Comparison of ENCODE assay signal across 9 mouse cellular contexts in genomic region chr5:33218081-33218480, GRCm38 (mm10). TPM values are rescaled to one million over a fixed set of nuclear protein-coding genes. Genes with fewer than 3 reads are reported as not detected.
DNase-seq lines count a peak whose midpoint lies in the region; ATAC-seq and TF ChIP-seq lines count a peak whose summit lies in the region.
"Had no signal": no experiment of that assay in that cellular context is flagged by ENCODE, and none has a peak within 500 bp of the region (broad histone marks: within the 10 kb centered on the region; RNA-seq: fewer than 3 reads in every experiment).

Gene Spon2 (minus strand): TSS chr5:33218455.

- no peaks in the 10 kb centered on the region for H3K36me3 ChIP-seq in midbrain, embryonic 10.5 days
- no peaks in the 10 kb centered on the region for H3K36me3 ChIP-seq in midbrain, embryonic 11.5 days (ENCODE audit: control insufficient read depth, insufficient read depth, low read length)
- H3K36me3 ChIP-seq in embryonic facial prominence, embryonic 10.5 days (replicated peaks) = no peaks in the 10 kb centered on the region
- no peaks in the 10 kb centered on the region for H3K36me3 ChIP-seq in limb, embryonic 13.5 days
- H3K36me3 ChIP-seq in small intestine, adult 2 months (ENCODE audit: control insufficient read depth, insufficient read depth, low read length) = no peaks in the 10 kb centered on the region
- H3K36me3 ChIP-seq in kidney, adult 2 months (ENCODE audit: control insufficient read depth, insufficient read depth, low read length) = no peaks in the 10 kb centered on the region

- no peaks in the 10 kb centered on the region for H3K9me3 ChIP-seq in midbrain, embryonic 10.5 days (replicated peaks)
- H3K9me3 ChIP-seq in midbrain, embryonic 11.5 days (ENCODE audit: control insufficient read depth, low read length) = no peaks in the 10 kb centered on the region
- no peaks in the 10 kb centered on the region for H3K9me3 ChIP-seq in embryonic facial prominence, embryonic 10.5 days
- H3K9me3 ChIP-seq in limb, embryonic 13.5 days = no peaks in the 10 kb centered on the region

- H3K4me1 ChIP-seq in midbrain, embryonic 10.5 days = peaks cover 36% of the 10 kb centered on the region
- peaks cover 11% of the 10 kb centered on the region for H3K4me1 ChIP-seq in midbrain, embryonic 11.5 days (ENCODE audit: control insufficient read depth, insufficient read depth, low read length)
- peaks cover 67% of the 10 kb centered on the region for H3K4me1 ChIP-seq in embryonic facial prominence, embryonic 10.5 days
- H3K4me1 ChIP-seq in limb, embryonic 13.5 days = peaks cover 44% of the 10 kb centered on the region
- no peaks in the 10 kb centered on the region; the same call in 1 of the 2 replicates for H3K4me1 ChIP-seq in small intestine, adult 2 months (ENCODE audit: control insufficient read depth, insufficient read depth, insufficient read length, low read length)
- H3K4me1 ChIP-seq in cerebellum, adult 2 months (ENCODE audit: control insufficient read depth, insufficient read depth, low read length) = peaks cover 19% of the 10 kb centered on the region
- H3K4me1 ChIP-seq in kidney, adult 2 months (ENCODE audit: control insufficient read depth, insufficient read depth, low read length) = no peaks in the 10 kb centered on the region

- TF ChIP-seq POLR2A in small intestine, adult 2 months (IDR thresholded peaks at IDR 0.05; ENCODE audit: low read depth, low read length) = no peak
- no peak for TF ChIP-seq POLR2A in cerebellum, adult 2 months (IDR thresholded peaks at IDR 0.05; ENCODE audit: borderline replicate concordance, insufficient read depth, low read length)
- no peak for TF ChIP-seq POLR2A in kidney, adult 2 months (IDR thresholded peaks at IDR 0.05; ENCODE audit: low read depth, low read length)

- H3K4me2 ChIP-seq in midbrain, embryonic 11.5 days = no peak within 1 kb of the TSS
- peak within 1 kb of the TSS; percentile 21; the same call in 1 of the 2 replicates for H3K4me2 ChIP-seq in limb, embryonic 13.5 days (replicated peaks)

- ATAC-seq in midbrain, embryonic 11.5 days (ENCODE audit: low FRiP score) = no peak
- ATAC-seq in limb, embryonic 13.5 days (ENCODE audit: low FRiP score, low read depth) = no peak

- 19% methylated on average over 5 of the region's 5 CpGs for WGBS in midbrain, embryonic 10.5 days
- WGBS in midbrain, embryonic 11.5 days = 24% methylated on average over 5 of the region's 5 CpGs
- 15% methylated on average over 5 of the region's 5 CpGs for WGBS in embryonic facial prominence, embryonic 10.5 days
- WGBS in limb, embryonic 13.5 days = 38% methylated on average over 5 of the region's 5 CpGs
- WGBS in small intestine, adult 2 months = 8% methylated on average over 5 of the region's 5 CpGs
- WGBS in cerebellum, adult 2 months = 72% methylated on average over 5 of the region's 5 CpGs
- WGBS in kidney, adult 2 months = 50% methylated on average over 5 of the region's 5 CpGs

- H3K9ac ChIP-seq in midbrain, embryonic 11.5 days (ENCODE audit: low read length) = no peak within 1 kb of the TSS
- peak within 1 kb of the TSS; percentile 43 for H3K9ac ChIP-seq in limb, embryonic 13.5 days

- no peak for TF ChIP-seq CTCF in small intestine, adult 2 months (IDR thresholded peaks at IDR 0.05; ENCODE audit: extremely low read depth, insufficient read length, insufficient replicate concordance, low read depth, low read length)
- TF ChIP-seq CTCF in cerebellum, adult 2 months (IDR thresholded peaks at IDR 0.05; ENCODE audit: borderline replicate concordance, insufficient read depth, low read depth, low read length) = no peak
- no peak for TF ChIP-seq CTCF in kidney, adult 2 months (conservative IDR thresholded peaks at IDR 0.05; ENCODE audit: insufficient read depth, insufficient read length, low read depth, low read length)

- H3K27me3 ChIP-seq in midbrain, embryonic 10.5 days (ENCODE audit: low read depth, poor library complexity, severe bottlenecking) = no peaks in the 10 kb centered on the region; the same call in 1 of the 2 replicates
- no peaks in the 10 kb centered on the region for H3K27me3 ChIP-seq in midbrain, embryonic 11.5 days (ENCODE audit: control insufficient read depth, insufficient read depth, low read length)
- H3K27me3 ChIP-seq in embryonic facial prominence, embryonic 10.5 days (replicated peaks; ENCODE audit: low read depth, poor library complexity, severe bottlenecking) = no peaks in the 10 kb centered on the region
- no peaks in the 10 kb centered on the region for H3K27me3 ChIP-seq in limb, embryonic 13.5 days
- H3K27me3 ChIP-seq in small intestine, adult 2 months (ENCODE audit: control insufficient read depth, insufficient read depth, low read length) = no peaks in the 10 kb centered on the region
- no peaks in the 10 kb centered on the region for H3K27me3 ChIP-seq in cerebellum, adult 2 months (ENCODE audit: control insufficient read depth, insufficient read depth, low read length)
- H3K27me3 ChIP-seq in kidney, adult 2 months (replicated peaks; ENCODE audit: control insufficient read depth, insufficient read depth, low read length) = no peaks in the 10 kb centered on the region

- DNase-seq in midbrain, embryonic 10.5 days (ENCODE audit: low spot score) = peak; percentile 27
- DNase-seq in midbrain, embryonic 11.5 days (ENCODE audit: low spot score, missing footprints) = no peak
- DNase-seq in embryonic facial prominence, embryonic 10.5 days (ENCODE audit: low spot score) = peak; percentile 55
- no peak for DNase-seq in cerebellum, adult 2 months
- no peak for DNase-seq in layer of hippocampus, postnatal 14 days (ENCODE audit: low spot score in 2 of 2)
- no peak for DNase-seq in kidney, adult 2 months

- H3K27ac ChIP-seq in midbrain, embryonic 10.5 days (replicated peaks) = peak within 1 kb of the TSS; percentile 68
- no peak within 1 kb of the TSS for H3K27ac ChIP-seq in midbrain, embryonic 11.5 days (ENCODE audit: low read depth, low read length)
- peak within 1 kb of the TSS; percentile 72 for H3K27ac ChIP-seq in embryonic facial prominence, embryonic 10.5 days (replicated peaks)
- no peak within 1 kb of the TSS; the same call in 1 of the 2 replicates for H3K27ac ChIP-seq in limb, embryonic 13.5 days
- peak within 1 kb of the TSS; percentile 51 for H3K27ac ChIP-seq in small intestine, adult 2 months (ENCODE audit: insufficient read depth, low read depth, low read length)
- no peak within 1 kb of the TSS for H3K27ac ChIP-seq in cerebellum, adult 2 months (ENCODE audit: insufficient read depth, low read length)
- no peak within 1 kb of the TSS for H3K27ac ChIP-seq in kidney, adult 2 months (ENCODE audit: insufficient read depth, low read depth, low read length)
- H3K27ac ChIP-seq: macrophage had no signal

- no peak within 1 kb of the TSS for H3K4me3 ChIP-seq in midbrain, embryonic 10.5 days
- no peak within 1 kb of the TSS for H3K4me3 ChIP-seq in midbrain, embryonic 11.5 days (ENCODE audit: low read depth, low read length)
- H3K4me3 ChIP-seq in embryonic facial prominence, embryonic 10.5 days = peak within 1 kb of the TSS; percentile 25; the same call in 1 of the 2 replicates
- H3K4me3 ChIP-seq in limb, embryonic 13.5 days = no peak within 1 kb of the TSS
- peak within 1 kb of the TSS; percentile 42 for H3K4me3 ChIP-seq in small intestine, adult 2 months (ENCODE audit: low read depth, low read length)
- no peak within 1 kb of the TSS for H3K4me3 ChIP-seq in cerebellum, adult 2 months (replicated peaks; ENCODE audit: insufficient read depth, low read depth, low read length)
- no peak within 1 kb of the TSS for H3K4me3 ChIP-seq in kidney, adult 2 months (ENCODE audit: insufficient read depth, low read depth, low read length)

RNA-seq across cellular contexts. Expression of gene Spon2, which starts in this region (rescaled TPM):
- polyA plus RNA-seq in midbrain, embryonic 10.5 days (2016; fragmentation: Nextera tagmentation; extraction: Ambion mirVana) = 3.4 and 3.5 TPM in 2 replicates
- 2.0 and 3.5 TPM in 2 replicates for polyA plus RNA-seq in midbrain, embryonic 11.5 days (2014; fragmentation: Nextera tagmentation; extraction: Ambion mirVana)
- polyA plus RNA-seq in embryonic facial prominence, embryonic 10.5 days (2016; fragmentation: Nextera tagmentation; extraction: Ambion mirVana) = 3.5 and 3.6 TPM in 2 replicates
- 6.8 and 7.4 TPM in 2 replicates for polyA plus RNA-seq in limb, embryonic 13.5 days (2015; fragmentation: Nextera tagmentation; extraction: Ambion mirVana)
- 26.6 and 36.3 TPM in 2 replicates for polyA plus RNA-seq in small intestine, adult 2 months (2012; rRNA removed)
- polyA plus RNA-seq in cerebellum, adult 2 months (2012; rRNA removed) = 0.21 and 0.33 TPM in 2 replicates
- under 1 TPM; 0.21 to 0.30 TPM for total RNA-seq in layer of hippocampus, postnatal 14 days (2021)
- 1.5 and 2.5 TPM in 2 replicates for polyA plus RNA-seq in kidney, adult 2 months (2012; rRNA removed)
- polyA plus RNA-seq: macrophage had no signal

Comparison
In these comparisons a context has a peak if more than half of its experiments do, and no peak if none do; other contexts are left out.
1. DNase-seq: peak in midbrain, embryonic 10.5 days (single experiment) and embryonic facial prominence, embryonic 10.5 days (single experiment); none in midbrain, embryonic 11.5 days (single experiment), cerebellum, adult 2 months (0 of 2), layer of hippocampus, postnatal 14 days (0 of 2) and kidney, adult 2 months (single experiment).
2. H3K27ac ChIP-seq: peak in midbrain, embryonic 10.5 days (single experiment), embryonic facial prominence, embryonic 10.5 days (single experiment) and small intestine, adult 2 months (single experiment); none in midbrain, embryonic 11.5 days (single experiment), limb, embryonic 13.5 days (single experiment), cerebellum, adult 2 months (single experiment) and kidney, adult 2 months (single experiment).
3. H3K4me3 ChIP-seq: peak in embryonic facial prominence, embryonic 10.5 days (single experiment) and small intestine, adult 2 months (single experiment); none in midbrain, embryonic 10.5 days (single experiment), midbrain, embryonic 11.5 days (single experiment), limb, embryonic 13.5 days (single experiment), cerebellum, adult 2 months (single experiment) and kidney, adult 2 months (single experiment).